Mouse (Mus musculus): ENCODE measurements around the gene Peli2. TPM values are rescaled to one million over a fixed set of nuclear protein-coding genes. Genes with fewer than 3 reads are reported as not detected.

Gene Peli2
- polyA plus RNA-seq, 1 experiment from 2014 or later = 16.0 TPM

DNA sequence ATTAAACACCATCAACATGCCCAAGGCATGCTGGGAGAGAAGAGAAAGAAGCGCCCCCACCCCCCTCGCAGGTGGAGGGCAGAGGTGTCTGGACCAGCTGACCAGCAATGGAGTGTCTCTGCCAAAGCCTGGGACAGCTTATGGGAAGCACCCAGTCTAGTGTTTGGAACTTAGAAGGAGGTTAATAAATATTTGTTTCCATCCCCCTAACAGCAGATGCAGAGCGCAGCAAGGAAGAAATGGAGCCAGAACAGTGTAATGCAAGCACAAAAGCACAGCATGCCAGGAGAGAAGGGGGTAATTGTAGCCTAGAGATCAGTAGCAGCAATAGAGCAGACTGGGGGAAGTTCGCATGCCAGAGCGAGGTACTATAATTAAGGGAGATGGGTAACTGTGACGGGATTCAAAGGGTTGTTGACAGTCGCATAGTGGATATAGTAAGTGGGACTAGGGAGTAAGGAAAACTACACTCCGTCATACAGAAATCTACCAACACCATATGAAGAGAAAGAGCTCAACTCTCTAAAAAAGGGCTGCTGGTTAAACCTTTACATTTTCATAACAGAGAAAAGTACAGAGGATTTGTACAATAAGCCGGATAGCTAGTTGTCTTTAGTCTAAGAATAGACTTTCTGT is 1.5 kb upstream of the Peli2 start:
- peak overlapping the region; percentile 92 for H3K4me2 ChIP-seq
- 13% methylated on average over 9 of the region's 9 CpGs for WGBS
- no peak for TF ChIP-seq CTCF (IDR thresholded peaks at IDR 0.05; ENCODE audit: low read depth)
- no peaks in the 10 kb centered on the region for H3K27me3 ChIP-seq (ENCODE audit: insufficient read depth, low read length)
- H3K4me1 ChIP-seq (ENCODE audit: insufficient read depth) = peaks cover 6% of the 10 kb centered on the region; the same call in 1 of the 2 replicates
- DNase-seq = peak; percentile 36
- no peak overlapping the region for H3K9ac ChIP-seq
- no peaks in the 10 kb centered on the region for H3K36me3 ChIP-seq (ENCODE audit: insufficient read depth)
- no peak overlapping the region for H3K27ac ChIP-seq (ENCODE audit: low read depth)
- no peak overlapping the region for H3K4me3 ChIP-seq (ENCODE audit: low read depth, low read length)
- no peak for ATAC-seq (ENCODE audit: insufficient read depth)
- H3K9me3 ChIP-seq (ENCODE audit: low read depth, low read length) = no peaks in the 10 kb centered on the region

- Histone ChIP-seq H3K4me3 (ENCODE audit: low read depth, low read length) (peak overlapping the region; percentile 79), H3K4me1 (ENCODE audit: insufficient read depth) (peaks cover 13% of the 10 kb centered on the region), H3K27ac (ENCODE audit: low read depth) (no peak overlapping the region), H3K4me2 (peak overlapping the region; percentile 92), H3K36me3 (ENCODE audit: insufficient read depth) (no peaks in the 10 kb centered on the region), H3K27me3 (ENCODE audit: insufficient read depth, low read length) (no peaks in the 10 kb centered on the region), H3K9ac (no peak overlapping the region), H3K9me3 (ENCODE audit: low read depth, low read length) (no peaks in the 10 kb centered on the region)
- ATAC-seq (ENCODE audit: insufficient read depth) (no peak), DNase-seq (peak; percentile 47)
- TF ChIP-seq CTCF (IDR thresholded peaks at IDR 0.05; ENCODE audit: low read depth) = no peak
- 13% methylated on average over 17 of the region's 17 CpGs for WGBS
Measured at GRCm38 (mm10) chr14:48119648-48120270, 864 bp upstream of the Peli2 start.

DNA sequence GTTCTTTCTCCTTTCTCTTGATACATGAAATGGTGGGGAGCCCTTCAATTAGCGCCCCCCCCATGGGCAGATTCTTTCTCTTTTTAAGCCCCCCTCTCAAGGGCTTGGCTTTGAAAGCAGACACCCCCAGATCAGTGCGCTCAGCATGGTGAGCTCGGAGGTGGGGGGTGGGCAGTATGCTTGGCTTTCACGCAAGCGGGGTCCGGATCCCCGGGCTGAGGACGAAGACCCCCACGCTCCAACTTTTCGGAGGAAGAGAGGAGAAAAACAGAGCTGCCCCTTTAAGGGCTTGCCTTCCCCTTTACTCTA is 226 bp upstream of the Peli2 start:
- Histone ChIP-seq H3K36me3 (ENCODE audit: insufficient read depth) (no peaks in the 10 kb centered on the region), H3K27ac (ENCODE audit: low read depth) (peak overlapping the region; percentile 80; the same call in 1 of the 2 replicates), H3K4me3 (ENCODE audit: low read depth, low read length) (peak overlapping the region; percentile 79), H3K4me2 (peak overlapping the region; percentile 92), H3K9me3 (ENCODE audit: low read depth, low read length) (no peaks in the 10 kb centered on the region), H3K4me1 (ENCODE audit: insufficient read depth) (peaks cover 15% of the 10 kb centered on the region), H3K9ac (peak overlapping the region; percentile 82), H3K27me3 (ENCODE audit: insufficient read depth, low read length) (no peaks in the 10 kb centered on the region)
- ATAC-seq (ENCODE audit: insufficient read depth) = no peak
- 0% methylated on average over 9 of the region's 10 CpGs for WGBS
- no peak for TF ChIP-seq CTCF (IDR thresholded peaks at IDR 0.05; ENCODE audit: low read depth)
- no peak for DNase-seq

- H3K27me3 ChIP-seq (ENCODE audit: insufficient read depth, low read length) = no peaks in the 10 kb centered on the region
- WGBS = 1% methylated on average over 32 of the region's 32 CpGs
- ATAC-seq (ENCODE audit: insufficient read depth) = peak; percentile 39
Measured at GRCm38 (mm10) chr14:48121529-48122517, 1.2 kb downstream of the Peli2 start.

GRCm38 (mm10) chr14:48124011-48124410 is 3.4 kb downstream of the Peli2 start:
- Histone ChIP-seq H3K27ac (ENCODE audit: low read depth) (no peak overlapping the region), H3K4me3 (ENCODE audit: low read depth, low read length) (no peak overlapping the region), H3K36me3 (ENCODE audit: insufficient read depth) (no peaks in the 10 kb centered on the region), H3K4me2 (no peak overlapping the region; the same call in 1 of the 2 replicates), H3K9me3 (ENCODE audit: low read depth, low read length) (no peaks in the 10 kb centered on the region), H3K4me1 (ENCODE audit: insufficient read depth) (peaks cover 21% of the 10 kb centered on the region), H3K27me3 (ENCODE audit: insufficient read depth, low read length) (no peaks in the 10 kb centered on the region), H3K9ac (no peak overlapping the region)
- 57% methylated on average over 5 of the region's 5 CpGs for WGBS
- ATAC-seq (ENCODE audit: insufficient read depth) = no peak
- TF ChIP-seq CTCF (IDR thresholded peaks at IDR 0.05; ENCODE audit: low read depth) = no peak
- DNase-seq = no peak

More at GRCm38 (mm10) chr14:48121529-48122517, 1.2 kb downstream of the Peli2 start:
- Histone ChIP-seq H3K27ac (ENCODE audit: low read depth) (peak overlapping the region; percentile 80), H3K4me3 (ENCODE audit: low read depth, low read length) (peak overlapping the region; percentile 79), H3K9ac (peak overlapping the region; percentile 82), H3K9me3 (ENCODE audit: low read depth, low read length) (no peaks in the 10 kb centered on the region), H3K36me3 (ENCODE audit: insufficient read depth) (no peaks in the 10 kb centered on the region), H3K4me1 (ENCODE audit: insufficient read depth) (peaks cover 18% of the 10 kb centered on the region), H3K4me2 (peak overlapping the region; percentile 92)
- no peak for TF ChIP-seq CTCF (IDR thresholded peaks at IDR 0.05; ENCODE audit: low read depth)
- DNase-seq = peak; percentile 57

DNA sequence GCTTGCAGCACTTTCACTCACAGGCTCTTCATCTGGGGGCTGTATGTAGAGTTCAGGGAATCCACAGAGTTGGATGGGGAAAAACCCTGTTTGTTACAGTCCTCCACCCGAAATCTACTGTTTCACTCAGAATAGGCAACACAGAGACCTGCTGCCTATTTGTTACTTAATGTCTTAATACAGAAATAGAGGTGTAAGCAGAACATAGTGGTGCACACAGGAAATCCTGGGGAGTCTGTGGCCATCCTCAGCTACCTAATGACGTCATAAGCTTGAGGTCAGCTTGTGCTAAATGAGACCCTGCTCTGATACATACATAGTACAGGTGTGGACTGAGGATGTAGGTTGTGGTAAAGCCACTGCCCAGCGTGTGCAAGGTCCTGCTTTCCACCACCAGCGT is 4.2 kb downstream of the Peli2 start:
- Histone ChIP-seq H3K27ac (ENCODE audit: low read depth) (no peak overlapping the region), H3K4me2 (no peak overlapping the region), H3K9me3 (ENCODE audit: low read depth, low read length) (no peaks in the 10 kb centered on the region), H3K27me3 (ENCODE audit: insufficient read depth, low read length) (no peaks in the 10 kb centered on the region), H3K36me3 (ENCODE audit: insufficient read depth) (no peaks in the 10 kb centered on the region), H3K4me3 (ENCODE audit: low read depth, low read length) (no peak overlapping the region), H3K9ac (no peak overlapping the region), H3K4me1 (ENCODE audit: insufficient read depth) (peaks cover 22% of the 10 kb centered on the region)
- TF ChIP-seq CTCF (IDR thresholded peaks at IDR 0.05; ENCODE audit: low read depth) = no peak
- ATAC-seq (ENCODE audit: insufficient read depth) (no peak), DNase-seq (no peak)
- WGBS = 61% methylated on average over 4 of the region's 4 CpGs

DNA sequence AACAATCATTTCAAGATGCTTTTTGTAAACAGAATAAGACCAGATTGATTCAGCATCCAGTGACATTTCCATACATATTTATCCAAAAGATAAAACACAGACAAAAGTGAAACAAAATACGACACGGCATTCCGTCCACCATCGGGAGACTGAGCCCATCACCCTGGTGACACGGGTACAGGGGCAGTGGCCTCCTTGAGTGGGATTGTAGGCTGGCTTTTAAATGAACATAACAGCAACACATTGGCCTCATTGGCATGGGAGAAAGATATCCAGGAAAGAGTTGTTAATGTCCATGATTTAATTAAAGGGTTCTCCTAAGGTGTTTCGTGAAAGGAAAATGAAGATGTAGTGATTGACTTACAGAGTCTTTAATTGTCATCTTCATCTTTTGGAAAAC is 5.3 kb downstream of the Peli2 start:
- H3K4me1 ChIP-seq (ENCODE audit: insufficient read depth) = peaks cover 27% of the 10 kb centered on the region

More for the DNA sequence above, 5.3 kb downstream of the Peli2 start:
- Histone ChIP-seq H3K36me3 (ENCODE audit: insufficient read depth) (no peaks in the 10 kb centered on the region), H3K9ac (no peak overlapping the region), H3K4me2 (no peak overlapping the region), H3K27ac (ENCODE audit: low read depth) (no peak overlapping the region), H3K4me3 (ENCODE audit: low read depth, low read length) (no peak overlapping the region), H3K9me3 (ENCODE audit: low read depth, low read length) (no peaks in the 10 kb centered on the region), H3K27me3 (ENCODE audit: insufficient read depth, low read length) (no peaks in the 10 kb centered on the region)
- no peak for TF ChIP-seq CTCF (IDR thresholded peaks at IDR 0.05; ENCODE audit: low read depth)
- 74% methylated on average over 6 of the region's 6 CpGs for WGBS
- no peak for DNase-seq
- no peak for ATAC-seq (ENCODE audit: insufficient read depth)
